Mouse (Mus musculus) CD8-positive naive resting alpha-beta T cell, adult 2 months (primary cell): ENCODE results near the gene Nbeal2.

Experiments used
- DNase-seq, 2 experiments: peaks; one replicate each; pipeline ENCODE4 v3.0.0; 2022; ENCODE audit warnings: low read depth in 2 of 2, low spot score in 2 of 2

The Nbeal2 gene

DNA sequence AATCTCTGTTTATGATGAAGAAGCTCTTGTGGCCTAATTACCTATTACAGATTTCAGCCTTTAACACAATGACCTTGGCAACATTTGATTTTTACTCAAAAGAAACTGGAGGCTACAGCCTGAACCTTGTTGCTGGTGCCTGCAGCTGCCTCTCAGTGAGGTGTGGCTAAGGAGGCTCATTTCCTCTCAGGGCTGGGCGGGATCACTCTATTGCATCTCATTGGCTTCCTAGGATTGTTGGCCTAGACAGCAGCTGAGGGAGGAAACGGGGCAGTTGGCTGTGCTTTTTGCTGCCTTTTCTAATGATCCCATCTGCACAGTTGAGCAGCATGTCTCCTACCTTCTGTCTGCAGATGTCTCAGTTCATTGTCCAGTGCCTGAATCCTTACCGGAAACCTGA lies 36.9 kb downstream of the Nbeal2 start:
- no peak for DNase-seq

DNA sequence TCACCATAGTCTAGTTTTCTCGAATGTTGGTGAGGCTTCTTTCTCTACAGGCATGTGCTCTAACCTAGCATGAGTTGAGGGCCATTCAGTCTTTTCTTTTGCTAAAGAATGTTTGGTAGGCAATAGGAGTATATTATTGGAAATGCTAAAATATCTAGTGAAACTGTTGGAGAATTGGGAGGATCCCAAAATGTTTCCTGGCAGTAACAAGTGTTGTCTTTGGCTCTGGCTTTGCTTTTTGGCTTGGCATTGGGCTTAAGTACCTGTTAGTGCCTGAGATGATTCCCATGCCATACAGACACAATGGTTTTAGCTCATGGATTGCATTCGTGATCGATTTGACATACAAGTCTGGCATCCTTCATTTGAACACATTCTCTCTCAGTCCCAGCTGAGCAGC lies 42.5 kb downstream of the Nbeal2 start:
- DNase-seq, result no peak

DNA sequence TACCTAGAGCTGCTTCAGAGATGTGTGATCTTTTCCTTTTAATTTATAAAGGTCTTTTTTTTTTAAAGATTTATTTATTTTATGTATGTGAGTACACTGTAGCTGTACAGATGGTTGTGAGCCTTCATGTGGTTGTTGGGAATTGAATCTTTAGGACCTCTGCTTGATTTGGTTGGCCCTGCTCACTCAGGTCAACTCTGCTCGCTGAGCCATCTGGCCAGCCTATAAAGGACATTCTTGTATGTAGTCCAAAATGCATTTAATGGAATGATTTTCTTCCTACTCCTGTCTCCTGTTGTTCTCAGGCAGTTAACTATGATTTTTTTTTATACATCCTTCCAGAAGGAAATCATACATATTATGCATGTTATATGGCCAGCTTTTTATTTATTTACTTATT lies 70.4 kb downstream of the Nbeal2 start:
- DNase-seq, result no peak

DNA sequence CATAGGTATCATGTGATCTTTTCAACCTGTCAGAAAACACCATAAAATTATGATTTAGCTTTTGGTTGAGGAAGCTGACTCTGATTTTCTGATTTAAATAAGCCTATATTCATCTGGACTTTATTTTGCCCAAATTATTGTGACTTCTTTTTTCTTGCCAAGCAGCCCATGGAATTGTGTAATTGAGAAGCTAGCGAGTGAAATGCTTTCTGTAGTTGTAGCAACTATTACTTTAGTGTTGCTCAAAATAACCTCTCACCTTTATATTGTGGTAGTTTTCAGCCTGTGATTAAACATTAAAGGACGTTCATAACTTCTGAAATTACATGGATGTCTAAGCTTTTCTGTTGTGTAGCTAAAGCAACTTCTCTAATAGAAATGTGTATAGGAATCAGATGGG lies 71.8 kb downstream of the Nbeal2 start:
- DNase-seq, result no peak
